Mouse (Mus musculus): ENCODE measurements around the gene Wdfy2. TPM values are rescaled to one million over a fixed set of nuclear protein-coding genes. Genes with fewer than 3 reads are reported as not detected.

Wdfy2 gene
- polyA plus RNA-seq, 1 experiment from 2014 or later: 10.0 TPM

DNA sequence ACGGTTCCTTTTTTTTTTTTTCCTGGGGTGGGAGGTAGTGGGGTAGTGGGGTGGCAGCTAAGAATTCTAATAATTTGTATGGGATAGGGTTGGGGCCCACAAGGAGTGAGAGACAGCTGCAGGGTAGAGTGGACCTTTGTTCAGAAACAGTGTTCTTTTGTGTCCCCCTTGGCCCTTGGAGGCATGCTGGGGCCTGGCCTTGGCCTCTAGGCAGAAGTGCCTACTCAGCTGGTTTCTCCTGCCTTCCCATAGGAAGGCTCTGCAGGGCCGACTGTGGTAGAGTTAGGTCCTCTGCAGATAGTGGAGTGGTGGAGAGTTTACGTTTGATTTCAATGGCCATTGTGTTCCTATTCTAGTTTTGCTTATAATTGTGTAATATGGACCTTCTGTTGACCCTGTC, 30.8 kb downstream of the Wdfy2 start:
- Histone ChIP-seq H3K4me3 (ENCODE audit: low read depth, low read length) (no peak overlapping the region), H3K9ac (no peak overlapping the region), H3K27me3 (ENCODE audit: insufficient read depth, low read length) (no peaks in the 10 kb centered on the region), H3K9me3 (ENCODE audit: low read depth, low read length) (peaks cover 5% of the 10 kb centered on the region; the same call in 1 of the 2 replicates), H3K4me1 (ENCODE audit: insufficient read depth) (peaks cover 2% of the 10 kb centered on the region; the same call in 1 of the 2 replicates), H3K27ac (ENCODE audit: low read depth) (no peak overlapping the region), H3K36me3 (ENCODE audit: insufficient read depth) (no peaks in the 10 kb centered on the region), H3K4me2 (no peak overlapping the region)
- 29% methylated on average over 3 of the region's 3 CpGs for WGBS
- no peak for DNase-seq
- ATAC-seq (ENCODE audit: insufficient read depth): no peak
- TF ChIP-seq CTCF (IDR thresholded peaks at IDR 0.05; ENCODE audit: low read depth): no peak

DNA sequence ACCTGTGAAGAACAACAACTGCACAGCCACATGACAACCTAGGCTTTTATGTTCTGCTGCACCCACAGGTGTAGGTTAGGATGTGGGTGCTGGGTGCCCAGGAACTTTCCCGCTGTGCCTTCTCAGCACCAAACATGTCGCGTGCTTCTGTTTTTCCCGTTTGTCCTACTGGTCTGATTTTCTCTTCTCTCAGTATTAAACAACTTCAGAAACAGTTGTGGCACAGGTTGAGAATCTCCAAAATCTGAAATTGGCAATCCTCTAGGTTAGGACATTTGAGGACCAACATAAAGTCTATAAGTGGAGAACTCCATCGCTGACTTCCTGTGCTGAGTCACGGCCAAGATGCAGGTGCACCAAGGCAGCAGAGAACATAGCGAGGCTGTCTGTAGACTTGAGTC, 32.8 kb downstream of the Wdfy2 start:
- Histone ChIP-seq H3K9ac (no peak overlapping the region), H3K4me2 (no peak overlapping the region), H3K4me3 (ENCODE audit: low read depth, low read length) (no peak overlapping the region), H3K27me3 (ENCODE audit: insufficient read depth, low read length) (no peaks in the 10 kb centered on the region), H3K9me3 (ENCODE audit: low read depth, low read length) (peaks cover 5% of the 10 kb centered on the region; the same call in 1 of the 2 replicates), H3K36me3 (ENCODE audit: insufficient read depth) (no peaks in the 10 kb centered on the region), H3K27ac (ENCODE audit: low read depth) (no peak overlapping the region), H3K4me1 (ENCODE audit: insufficient read depth) (peaks cover 2% of the 10 kb centered on the region; the same call in 1 of the 2 replicates)
- ATAC-seq (ENCODE audit: insufficient read depth) (no peak), DNase-seq (no peak)
- TF ChIP-seq CTCF (IDR thresholded peaks at IDR 0.05; ENCODE audit: low read depth): no peak
- WGBS: 92% methylated on average over 7 of the region's 7 CpGs

DNA sequence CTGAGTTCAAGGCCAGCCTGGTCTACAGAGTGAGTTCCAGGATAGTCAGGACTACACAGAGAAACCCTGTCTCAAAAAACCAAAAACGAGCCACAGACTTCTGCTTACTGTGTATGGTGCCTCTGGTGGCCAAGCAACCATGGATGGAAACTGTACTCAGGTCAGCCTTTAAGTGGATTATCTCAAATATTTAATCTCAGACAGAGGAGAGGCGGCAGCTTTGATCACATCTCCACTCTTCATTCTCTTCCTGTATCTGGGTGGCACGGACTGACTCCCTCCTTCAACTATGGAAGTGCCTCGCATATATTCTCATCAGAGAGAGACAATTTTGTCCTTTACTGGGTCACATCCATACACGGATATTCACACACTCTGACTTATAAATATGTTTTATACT, 34.0 kb downstream of the Wdfy2 start:
- no peaks in the 10 kb centered on the region for H3K27me3 ChIP-seq (ENCODE audit: insufficient read depth, low read length)
- H3K4me3 ChIP-seq (ENCODE audit: low read depth, low read length): no peak overlapping the region
- H3K27ac ChIP-seq (ENCODE audit: low read depth): no peak overlapping the region
- 86% methylated on average over 5 of the region's 5 CpGs for WGBS
- ATAC-seq (ENCODE audit: insufficient read depth) (no peak), DNase-seq (no peak)
- H3K4me1 ChIP-seq (ENCODE audit: insufficient read depth): peaks cover 2% of the 10 kb centered on the region; the same call in 1 of the 2 replicates
- H3K4me2 ChIP-seq: no peak overlapping the region
- peaks cover 5% of the 10 kb centered on the region; the same call in 1 of the 2 replicates for H3K9me3 ChIP-seq (ENCODE audit: low read depth, low read length)
- TF ChIP-seq CTCF (IDR thresholded peaks at IDR 0.05; ENCODE audit: low read depth): no peak
- H3K36me3 ChIP-seq (ENCODE audit: insufficient read depth): no peaks in the 10 kb centered on the region
- no peak overlapping the region for H3K9ac ChIP-seq

DNA sequence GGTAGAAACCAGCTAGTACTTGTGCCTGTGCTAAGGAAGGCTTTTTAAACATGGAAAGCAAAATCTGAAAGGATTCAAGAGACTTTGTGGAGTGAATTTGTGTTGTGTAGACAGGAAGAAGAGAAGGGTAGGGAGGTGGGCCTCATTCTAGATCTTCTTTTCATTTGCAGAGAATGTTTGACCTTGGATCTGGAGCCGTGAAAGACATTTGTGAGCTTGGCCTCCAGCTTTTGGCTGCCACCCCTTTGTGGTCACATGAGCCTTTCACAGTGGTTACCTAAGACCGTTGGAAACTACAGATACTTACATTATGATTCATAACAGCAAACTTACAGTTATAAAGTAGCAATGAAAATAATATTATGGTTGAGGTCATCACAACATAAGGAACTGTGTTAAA, 34.5 kb downstream of the Wdfy2 start:
- H3K36me3 ChIP-seq (ENCODE audit: insufficient read depth): no peaks in the 10 kb centered on the region
- TF ChIP-seq CTCF (IDR thresholded peaks at IDR 0.05; ENCODE audit: low read depth): no peak
- H3K9ac ChIP-seq: no peak overlapping the region
- H3K4me3 ChIP-seq (ENCODE audit: low read depth, low read length): no peak overlapping the region
- no peak for DNase-seq
- H3K27me3 ChIP-seq (ENCODE audit: insufficient read depth, low read length): no peaks in the 10 kb centered on the region
- H3K4me1 ChIP-seq (ENCODE audit: insufficient read depth): peaks cover 2% of the 10 kb centered on the region; the same call in 1 of the 2 replicates
- no peak for ATAC-seq (ENCODE audit: insufficient read depth)
- H3K27ac ChIP-seq (ENCODE audit: low read depth): no peak overlapping the region
- no peak overlapping the region for H3K4me2 ChIP-seq
- WGBS: 66% methylated on average over 2 of the region's 2 CpGs
- peaks cover 5% of the 10 kb centered on the region; the same call in 1 of the 2 replicates for H3K9me3 ChIP-seq (ENCODE audit: low read depth, low read length)

DNA sequence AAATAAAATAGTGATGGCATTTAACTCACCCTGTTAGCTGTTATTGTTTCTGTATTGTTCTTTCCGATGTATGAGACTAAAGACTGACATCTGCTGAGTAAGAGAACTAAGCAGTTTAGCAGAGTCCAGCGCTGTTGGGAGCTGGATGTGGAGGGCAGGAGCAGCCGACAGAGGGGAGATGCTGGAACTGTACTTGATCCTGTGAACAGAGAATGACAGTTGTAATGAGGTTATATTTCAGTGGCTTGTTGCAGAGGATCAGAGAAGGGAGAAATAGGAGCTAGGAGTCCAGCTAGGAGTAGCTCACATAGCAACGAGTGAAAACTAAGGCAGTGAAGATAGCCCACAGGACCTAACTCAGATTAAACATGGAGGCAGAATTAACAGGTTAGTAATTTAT, 36.3 kb downstream of the Wdfy2 start:
- H3K9me3 ChIP-seq (ENCODE audit: low read depth, low read length): peaks cover 5% of the 10 kb centered on the region; the same call in 1 of the 2 replicates
- DNase-seq: no peak
- 64% methylated on average over 4 of the region's 4 CpGs for WGBS

DNA sequence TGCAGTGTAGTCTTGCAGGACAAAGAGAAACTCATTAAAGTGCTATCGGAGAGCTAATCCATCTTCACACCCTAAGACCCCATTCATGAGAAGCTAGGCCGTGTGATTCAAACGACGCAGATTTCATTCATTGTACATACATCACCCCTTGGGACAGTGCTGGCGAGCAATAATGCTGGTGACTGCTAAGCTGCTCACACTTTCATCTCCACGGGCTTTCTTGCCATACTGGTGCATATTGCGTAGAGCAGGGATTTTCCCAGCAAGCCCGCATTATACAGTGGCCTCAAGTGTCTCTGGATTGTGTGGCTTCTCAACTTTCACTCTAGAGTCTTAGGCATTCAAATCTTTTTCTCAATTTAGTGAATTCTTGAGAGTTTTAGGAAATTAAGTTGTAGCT, 36.9 kb downstream of the Wdfy2 start:
- DNase-seq (no peak), ATAC-seq (ENCODE audit: insufficient read depth) (no peak)
- 74% methylated on average over 8 of the region's 8 CpGs for WGBS
- no peak overlapping the region for H3K4me2 ChIP-seq
- H3K36me3 ChIP-seq (ENCODE audit: insufficient read depth): no peaks in the 10 kb centered on the region
- no peak overlapping the region for H3K27ac ChIP-seq (ENCODE audit: low read depth)
- no peak overlapping the region for H3K4me3 ChIP-seq (ENCODE audit: low read depth, low read length)
- TF ChIP-seq CTCF (IDR thresholded peaks at IDR 0.05; ENCODE audit: low read depth): no peak
- H3K9me3 ChIP-seq (ENCODE audit: low read depth, low read length): peaks cover 5% of the 10 kb centered on the region; the same call in 1 of the 2 replicates
- H3K4me1 ChIP-seq (ENCODE audit: insufficient read depth): no peaks in the 10 kb centered on the region
- no peak overlapping the region for H3K9ac ChIP-seq
- no peaks in the 10 kb centered on the region for H3K27me3 ChIP-seq (ENCODE audit: insufficient read depth, low read length)

More for the DNA sequence above, 36.3 kb downstream of the Wdfy2 start:
- no peak overlapping the region for H3K9ac ChIP-seq
- H3K36me3 ChIP-seq (ENCODE audit: insufficient read depth): no peaks in the 10 kb centered on the region
- H3K27me3 ChIP-seq (ENCODE audit: insufficient read depth, low read length): no peaks in the 10 kb centered on the region
- no peak overlapping the region for H3K4me3 ChIP-seq (ENCODE audit: low read depth, low read length)
- no peak overlapping the region for H3K27ac ChIP-seq (ENCODE audit: low read depth)
- ATAC-seq (ENCODE audit: insufficient read depth): no peak
- H3K4me2 ChIP-seq: no peak overlapping the region
- TF ChIP-seq CTCF (IDR thresholded peaks at IDR 0.05; ENCODE audit: low read depth): no peak
- no peaks in the 10 kb centered on the region for H3K4me1 ChIP-seq (ENCODE audit: insufficient read depth)

DNA sequence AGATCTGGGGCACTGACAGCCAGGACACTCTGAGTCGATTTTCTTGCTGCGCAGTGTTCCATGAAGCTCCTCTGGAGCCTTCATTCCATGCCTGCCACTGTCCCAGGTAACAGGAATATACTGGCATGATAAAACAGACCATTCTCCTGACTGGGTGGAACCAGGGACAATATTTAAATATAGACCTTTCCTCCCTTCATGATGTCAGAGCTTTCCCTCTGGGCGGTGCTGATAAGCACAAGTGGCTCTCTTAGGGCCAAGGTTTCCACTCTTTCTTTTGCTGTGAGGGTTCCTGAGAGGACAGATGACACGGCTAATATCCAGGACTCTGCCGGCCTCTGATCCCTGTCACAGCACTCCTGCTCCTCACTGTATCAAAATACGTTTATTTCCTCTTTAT, 40.6 kb downstream of the Wdfy2 start:
- peak; percentile 69; the same call in 1 of the 2 replicates for ATAC-seq (ENCODE audit: insufficient read depth)
- no peak for DNase-seq
- Histone ChIP-seq H3K4me3 (ENCODE audit: low read depth, low read length) (no peak overlapping the region), H3K9ac (no peak overlapping the region), H3K36me3 (ENCODE audit: insufficient read depth) (no peaks in the 10 kb centered on the region), H3K27ac (ENCODE audit: low read depth) (no peak overlapping the region), H3K4me2 (no peak overlapping the region), H3K27me3 (ENCODE audit: insufficient read depth, low read length) (no peaks in the 10 kb centered on the region), H3K9me3 (ENCODE audit: low read depth, low read length) (no peaks in the 10 kb centered on the region), H3K4me1 (ENCODE audit: insufficient read depth) (peaks cover 5% of the 10 kb centered on the region; the same call in 1 of the 2 replicates)
- no peak for TF ChIP-seq CTCF (IDR thresholded peaks at IDR 0.05; ENCODE audit: low read depth)
- WGBS: 54% methylated on average over 6 of the region's 6 CpGs
